Mouse (Mus musculus) liver, adult (tissue): ENCODE data around the gene Olfr281.
"Not testable (repeated sequence)": the region's sequence is repeated elsewhere in the genome, so short reads cannot be mapped to it uniquely, and the experiment has no call there.

Source experiments
- GATA4 ChIP-seq: IDR thresholded peaks from 2 replicates; pipeline ENCODE4 v1.6.1; 2014; ENCODE audit warnings: mild to moderate bottlenecking, low read length; ENCODE audit not compliant: insufficient replicate concordance

Gene Olfr281

GRCm38 (mm10) chr15:98452288-98452687 is at the start of gene Olfr281:
Gene Olfr281, plus strand, starts transcription at chr15:98452588.
- no peak for TF ChIP-seq GATA4

- no peak for TF ChIP-seq GATA4
Observed at GRCm38 (mm10) chr15:98408406-98409060, 43.9 kb upstream of the Olfr281 start.

GRCm38 (mm10) chr15:98409635-98410034 is 42.8 kb upstream of the Olfr281 start:
- TF ChIP-seq GATA4 = no peak

GRCm38 (mm10) chr15:98410249-98410648 is 42.1 kb upstream of the Olfr281 start:
- TF ChIP-seq GATA4 = no peak

- TF ChIP-seq GATA4 = no peak
Observed at GRCm38 (mm10) chr15:98415996-98416395, 36.4 kb upstream of the Olfr281 start.

- no peak for TF ChIP-seq GATA4
Observed at GRCm38 (mm10) chr15:98418096-98418495, 34.3 kb upstream of the Olfr281 start.

GRCm38 (mm10) chr15:98420897-98421296 is 31.5 kb upstream of the Olfr281 start:
- TF ChIP-seq GATA4 = no peak

GRCm38 (mm10) chr15:98424326-98424725 is 28.1 kb upstream of the Olfr281 start:
- no peak for TF ChIP-seq GATA4

- no peak for TF ChIP-seq GATA4
Observed at GRCm38 (mm10) chr15:98424753-98425152, 27.6 kb upstream of the Olfr281 start.

- TF ChIP-seq GATA4 = no peak
Observed at GRCm38 (mm10) chr15:98425188-98425587, 27.2 kb upstream of the Olfr281 start.

- TF ChIP-seq GATA4 = not testable (repeated sequence)
Observed at GRCm38 (mm10) chr15:98430925-98431324, 21.5 kb upstream of the Olfr281 start, which contains the start of gene Olfr282. Gene Olfr282, plus strand, starts transcription at chr15:98431225.

- TF ChIP-seq GATA4 = no peak
Observed at GRCm38 (mm10) chr15:98444561-98444960, 7.8 kb upstream of the Olfr281 start.

- TF ChIP-seq GATA4 = no peak
Observed at GRCm38 (mm10) chr15:98448521-98448920, 3.9 kb upstream of the Olfr281 start.

GRCm38 (mm10) chr15:98469596-98469995 is 17.2 kb downstream of the Olfr281 start, which contains the start of gene OR5BS1P:
Gene OR5BS1P, plus strand, starts transcription at chr15:98469896.
- TF ChIP-seq GATA4 = no peak

- TF ChIP-seq GATA4 = no peak
Observed at GRCm38 (mm10) chr15:98471539-98471938, 19.2 kb downstream of the Olfr281 start.

GRCm38 (mm10) chr15:98474958-98475357 is 22.6 kb downstream of the Olfr281 start:
- TF ChIP-seq GATA4 = no peak

- no peak for TF ChIP-seq GATA4
Observed at GRCm38 (mm10) chr15:98475382-98475781, 23.0 kb downstream of the Olfr281 start.
